Mouse (Mus musculus) myocyte (in vitro differentiated cells): ENCODE results near the gene Pafah2.

ENCODE experiments used
- CEBPB ChIP-seq: IDR thresholded peaks from 2 replicates; pipeline ENCODE4 v1.6.1; 2011; ENCODE audit warnings: mild to moderate bottlenecking, moderate library complexity; ENCODE audit not compliant: poor library complexity, insufficient read depth, severe bottlenecking
- MYOD1 ChIP-seq, 3 experiments: IDR thresholded peaks; one replicate each; pipeline ENCODE4 v1.6.1; 2011; ENCODE audit warnings: control low read depth in 2 of 3, low read depth in 2 of 3, mild to moderate bottlenecking in 2 of 3, moderate library complexity in 1 of 3; ENCODE audit not compliant: insufficient read length in 2 of 3, control insufficient read depth in 1 of 3
- MYOG ChIP-seq, 3 experiments: IDR thresholded peaks; one replicate each; pipeline ENCODE4 v1.6.1; 2011; ENCODE audit warnings: control low read depth in 2 of 3, low read depth in 2 of 3, mild to moderate bottlenecking in 2 of 3; ENCODE audit not compliant: insufficient read length in 2 of 3, control insufficient read depth in 1 of 3, insufficient read depth in 1 of 3
- POLR2A ChIP-seq: IDR thresholded peaks from one replicate; pipeline ENCODE4 v1.6.1; 2011; ENCODE audit warnings: low read depth, mild to moderate bottlenecking, control low read depth, moderate library complexity; ENCODE audit not compliant: insufficient read length
- POLR2AphosphoS2 ChIP-seq: IDR thresholded peaks from one replicate; pipeline ENCODE4 v1.6.1; 2011; ENCODE audit warnings: low read depth, control low read depth; ENCODE audit not compliant: insufficient read length
- TCF12 ChIP-seq: IDR thresholded peaks from one replicate; pipeline ENCODE4 v1.6.1; 2011; ENCODE audit warnings: mild to moderate bottlenecking, control low read depth; ENCODE audit not compliant: poor library complexity, insufficient read depth, severe bottlenecking

DNA sequence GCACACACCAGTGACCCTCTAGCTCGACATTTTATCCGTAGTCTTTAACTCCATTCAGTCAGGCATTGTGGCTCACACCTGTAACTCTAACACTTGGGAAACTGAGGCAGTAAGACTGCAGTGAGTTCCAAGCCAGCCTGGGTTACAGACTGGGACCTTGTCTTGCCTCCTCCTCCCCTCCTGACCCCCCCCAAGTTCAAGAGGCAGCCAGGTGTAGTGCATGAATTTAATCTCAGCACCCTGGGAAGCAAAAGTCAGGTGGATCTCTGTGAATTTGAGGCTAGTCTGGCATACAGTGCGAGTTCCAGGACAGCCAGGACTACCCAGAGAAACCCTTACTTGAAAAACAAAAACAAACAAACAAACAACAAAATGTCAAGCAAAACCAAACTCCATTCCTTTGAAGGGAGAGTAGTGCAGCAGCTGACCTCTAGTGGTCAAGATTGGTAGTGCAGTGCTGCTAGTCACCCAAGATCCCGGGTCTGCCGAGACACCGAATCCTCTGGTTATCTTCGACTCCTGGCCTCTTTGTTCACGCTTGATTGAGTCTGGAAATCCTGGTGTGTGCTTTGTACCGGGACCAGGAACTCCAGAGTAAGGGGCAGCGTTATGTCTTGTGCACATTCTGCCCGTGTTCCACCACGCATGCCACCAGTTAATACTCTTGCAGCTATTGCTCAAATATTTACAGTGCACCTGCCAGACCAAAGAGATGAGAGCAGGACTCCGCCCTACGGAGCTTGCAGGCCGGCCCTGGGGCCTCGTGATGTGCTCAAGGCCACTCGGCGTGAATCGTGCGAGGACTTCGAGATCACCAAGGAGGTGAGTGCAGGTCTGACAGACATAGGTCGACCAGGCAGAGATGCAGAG is 39.3 kb upstream of the Pafah2 start:
- TF ChIP-seq POLR2A, result no peak
- no peak for TF ChIP-seq TCF12
- TF ChIP-seq POLR2AphosphoS2, result no peak
- TF ChIP-seq CEBPB, result no peak
- TF ChIP-seq MYOD1 (IDR thresholded peaks at IDR 0.05; ENCODE audit: control insufficient read depth in 1 of 3, insufficient read length in 2 of 3, low read depth in 2 of 3), result no peak
- no peak for TF ChIP-seq MYOG (IDR thresholded peaks at IDR 0.05; ENCODE audit: control insufficient read depth in 1 of 3, insufficient read depth in 1 of 3, insufficient read length in 2 of 3, low read depth in 2 of 3)
